Mouse (Mus musculus) layer of hippocampus, postnatal 36 days (tissue): ENCODE data around the gene Rad23a. TPM values are rescaled to one million over a fixed set of nuclear protein-coding genes. Genes with fewer than 3 reads are reported as not detected.

Experiments
- DNase-seq, 2 experiments: peaks; one replicate each; pipeline ENCODE4 v3.0.0; 2022
- microRNA-seq, 2 experiments: library from miRNA; unstranded; fragments of <30 nt; microRNA quantifications; one replicate each; pipeline ENCODE4 v1.2.0; 2021
- total RNA-seq, 2 experiments: library from RNA; stranded (reverse); gene quantifications; 2 replicates each; pipeline ENCODE4 v1.2.3; 2021

Rad23a gene
- total RNA-seq, 2 experiments from 2014 or later, result 67.9 to 68.5 TPM

GRCm38 (mm10) chr8:84787523-84788302 lies 52.8 kb downstream of the Rad23a start:
- no peak for DNase-seq

DNA sequence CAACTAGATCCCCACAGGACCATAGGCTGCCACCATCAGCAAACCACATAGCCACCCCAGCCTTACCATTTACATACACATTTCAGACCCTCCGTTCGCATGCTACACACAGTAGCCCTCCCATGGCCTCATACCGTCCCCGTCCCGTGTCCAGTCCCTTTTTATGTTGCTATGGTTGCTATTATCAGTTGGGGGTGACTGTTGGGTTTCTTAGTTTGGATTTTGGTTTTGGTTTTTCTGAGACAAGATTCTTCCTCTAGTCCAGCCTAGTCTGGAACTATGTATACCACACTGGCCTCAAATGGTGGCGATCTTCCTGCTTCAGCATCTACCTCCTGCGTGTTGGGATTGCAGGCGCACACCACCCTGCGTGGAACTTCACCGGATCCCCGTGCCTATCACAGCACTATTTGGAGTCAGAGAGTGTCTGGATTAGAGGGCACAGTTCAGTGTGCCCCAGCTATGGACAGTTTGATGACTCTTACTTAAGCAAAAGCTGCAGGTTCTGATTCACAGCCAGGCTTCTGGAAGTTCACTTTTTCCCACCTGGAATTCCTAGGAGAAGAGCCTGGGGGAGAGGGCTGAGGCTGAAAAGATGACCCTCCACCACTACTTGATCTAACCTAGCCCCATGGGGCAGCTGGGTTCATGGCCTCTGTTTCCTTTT lies 53.5 kb downstream of the Rad23a start:
- no peak for DNase-seq

DNA sequence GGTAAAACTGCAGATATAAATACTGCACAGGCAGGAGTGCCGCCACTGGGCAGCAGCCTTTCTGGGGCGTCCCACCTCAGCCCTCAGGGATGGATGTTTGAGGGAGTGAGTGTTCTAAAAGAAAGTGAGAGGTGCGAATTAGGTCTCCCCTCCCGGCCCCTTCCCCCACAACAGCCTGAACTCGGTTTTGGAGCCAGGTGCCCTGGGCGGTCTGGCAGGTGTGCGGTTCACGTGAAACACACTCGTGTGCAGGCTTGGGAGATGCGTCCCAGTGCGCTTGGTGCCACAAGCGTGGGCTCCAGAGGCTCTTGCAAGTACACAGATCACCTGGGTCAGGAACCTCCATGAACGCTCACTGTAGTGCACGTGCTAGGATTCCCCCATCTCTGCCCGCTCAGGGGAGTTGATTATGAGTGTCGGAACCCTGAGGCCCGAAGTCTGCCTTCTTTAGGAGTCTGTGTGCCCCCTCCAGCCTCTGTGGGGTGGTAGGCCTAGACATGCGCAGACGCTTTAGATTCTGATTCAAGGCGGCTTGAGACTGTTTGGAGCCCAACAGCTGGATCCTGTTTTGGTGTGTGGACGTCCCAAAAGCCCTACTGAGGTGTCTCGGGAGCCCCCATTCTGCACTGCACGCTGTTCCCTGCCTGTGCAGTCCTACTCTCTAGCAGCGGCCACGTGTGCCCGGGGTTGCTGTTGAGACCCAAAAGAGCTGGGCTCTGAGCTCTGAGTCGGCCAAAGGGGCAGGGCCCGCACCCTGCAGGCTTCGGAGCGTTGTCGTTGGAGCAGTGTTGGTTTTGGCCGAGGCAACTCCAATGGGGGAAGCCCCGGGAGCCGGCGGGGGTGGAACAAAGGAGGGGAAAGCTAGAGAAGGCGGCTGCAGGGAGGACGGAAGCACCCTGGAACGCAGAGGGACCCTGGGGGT lies 54.4 kb downstream of the Rad23a start:
- no peak for DNase-seq

GRCm38 (mm10) chr8:84785506-84785755 lies 55.0 kb downstream of the Rad23a start:
- DNase-seq, result no peak

GRCm38 (mm10) chr8:84784681-84785505 lies 55.6 kb downstream of the Rad23a start:
- no peak for DNase-seq

Small RNAs within 50 kb of the gene (microRNA-seq; reads per million reads assigned to microRNA genes)
- gene Mir7069, result 11.0 to 11.6 reads per million in 2 experiments

Other genes with a start within 250 kb of the Rad23a start
- gene Ier2, start 177.8 kb downstream of the Rad23a start, total RNA-seq, result 1 to 10 TPM; 7.2 to 7.6 TPM
- 100 to 1,000 TPM in 1 of 2 experiments, 10 to 100 TPM in 1; 95.2 to 115 TPM for gene Trmt1, start 154.4 kb downstream of the Rad23a start, total RNA-seq
- 10 to 100 TPM; 85.9 to 92.2 TPM for gene Nacc1, start 152.8 kb downstream of the Rad23a start, total RNA-seq
- 1 to 10 TPM; 1.2 to 2.0 TPM for gene Lyl1, start 139.2 kb downstream of the Rad23a start, total RNA-seq
- not detected for gene G430095P16Rik, start 117.7 kb downstream of the Rad23a start, total RNA-seq
- gene Nfix, start 40.3 kb downstream of the Rad23a start, total RNA-seq, result 100 to 1,000 TPM; 387 to 434 TPM
- 10 to 100 TPM in 1 of 2 experiments, 1 to 10 TPM in 1; 9.4 to 10.5 TPM for gene Dand5, start 17.8 kb downstream of the Rad23a start, total RNA-seq
- 10 to 100 TPM; 23.2 to 25.7 TPM for gene Gadd45gip1, start 9.1 kb downstream of the Rad23a start, total RNA-seq
- gene Calr, start 6.3 kb upstream of the Rad23a start, total RNA-seq, result 100 to 1,000 TPM; 557 to 631 TPM
- 10 to 100 TPM; 51.2 to 52.7 TPM for gene Farsa, start 16.3 kb upstream of the Rad23a start, total RNA-seq
- gene Syce2, start 31.4 kb upstream of the Rad23a start, total RNA-seq, result 10 to 100 TPM; 16.1 to 19.7 TPM
- gene Gcdh, start 53.3 kb upstream of the Rad23a start, total RNA-seq, result 10 to 100 TPM; 39.5 to 46.3 TPM
- gene Klf1, start 61.3 kb upstream of the Rad23a start, total RNA-seq, result under 1 TPM in 1 of 2 experiments, not detected in 1; 0.40 TPM
- gene Dnase2a, start 67.9 kb upstream of the Rad23a start, total RNA-seq, result 1 to 10 TPM; 3.2 to 3.9 TPM
- 10 to 100 TPM; 79.5 TPM for gene Mast1, start 96.7 kb upstream of the Rad23a start, total RNA-seq
- 1 to 10 TPM in 1 of 2 experiments, under 1 TPM in 1; 0.77 to 1.0 TPM for gene Rtbdn, start 106.3 kb upstream of the Rad23a start, total RNA-seq
- not detected for gene Gm49661, start 128.8 kb upstream of the Rad23a start, total RNA-seq
- 100 to 1,000 TPM; 338 to 356 TPM for gene Prdx2, start 128.9 kb upstream of the Rad23a start, total RNA-seq
- gene Rnaseh2a, start 129.1 kb upstream of the Rad23a start, total RNA-seq, result 10 to 100 TPM; 35.3 to 36.8 TPM
- gene Junb, start 138.1 kb upstream of the Rad23a start, total RNA-seq, result 10 to 100 TPM; 59.9 to 73.6 TPM
- 1 to 10 TPM; 7.8 to 9.7 TPM for gene Hook2, start 149.9 kb upstream of the Rad23a start, total RNA-seq
- not detected for gene Best2, start 173.9 kb upstream of the Rad23a start, total RNA-seq
- 100 to 1,000 TPM; 120 to 121 TPM for gene Asna1, start 184.6 kb upstream of the Rad23a start, total RNA-seq
- 100 to 1,000 TPM; 133 to 136 TPM for gene Trir, start 186.2 kb upstream of the Rad23a start, total RNA-seq
- gene Tnpo2, start 196.2 kb upstream of the Rad23a start, total RNA-seq, result 100 to 1,000 TPM; 147 to 149 TPM
- gene Fbxw9, start 219.4 kb upstream of the Rad23a start, total RNA-seq, result 10 to 100 TPM; 22.8 to 24.1 TPM
- gene Gm5741, start 227.3 kb upstream of the Rad23a start, total RNA-seq, result not detected
- gene Dhps, start 231.1 kb upstream of the Rad23a start, total RNA-seq, result 10 to 100 TPM; 52.1 to 60.6 TPM
- gene Wdr83os, start 240.1 kb upstream of the Rad23a start, total RNA-seq, result 10 to 100 TPM; 55.0 to 65.7 TPM
- 10 to 100 TPM; 26.1 to 28.4 TPM for gene Wdr83, start 240.6 kb upstream of the Rad23a start, total RNA-seq
- 10 to 100 TPM; 30.5 to 36.8 TPM for gene Man2b1, start 242.6 kb upstream of the Rad23a start, total RNA-seq